Mouse (Mus musculus): ENCODE measurements around the gene Plbd1.

The Plbd1 gene

DNA sequence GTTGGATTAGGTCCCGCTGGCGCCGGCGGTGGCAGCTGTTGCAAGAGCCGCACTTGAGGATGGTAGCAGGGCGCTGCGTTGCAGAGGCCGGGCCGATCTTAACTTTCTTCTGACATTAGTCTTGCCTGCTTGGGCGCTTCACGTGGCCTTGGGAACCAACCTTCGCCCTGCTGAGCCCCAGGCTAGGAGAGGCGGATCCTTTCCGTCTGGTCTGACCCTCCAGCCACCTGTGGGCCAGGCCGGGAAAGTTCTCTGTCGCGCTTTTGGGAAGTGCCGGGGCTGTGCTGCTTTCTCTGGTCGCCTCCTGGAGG lies at the start of gene Plbd1:
Gene Plbd1 (minus strand): TSS at position 223 of the 311 bp plus-strand sequence.
- no peak for DNase-seq

DNA sequence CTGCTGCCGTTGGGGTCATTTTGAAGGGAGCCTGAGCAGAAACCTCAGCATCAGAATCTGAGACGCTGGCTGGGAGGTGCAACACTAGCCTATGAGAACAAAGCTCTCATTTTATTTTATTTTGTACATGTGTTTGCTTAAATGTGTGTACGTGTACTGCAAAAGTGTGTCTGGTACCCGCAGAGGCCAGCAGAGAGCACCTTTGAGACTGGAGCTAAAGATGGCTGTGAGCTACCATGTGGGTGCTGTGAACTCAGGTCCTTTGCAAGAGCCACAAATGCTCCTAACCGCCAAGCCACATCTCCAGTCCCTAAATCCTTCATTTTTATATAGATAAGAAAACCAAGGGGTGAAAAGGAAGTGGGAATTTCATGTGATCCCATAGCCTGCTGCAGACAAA lies 48.7 kb upstream of the Plbd1 start:
- DNase-seq = no peak

DNA sequence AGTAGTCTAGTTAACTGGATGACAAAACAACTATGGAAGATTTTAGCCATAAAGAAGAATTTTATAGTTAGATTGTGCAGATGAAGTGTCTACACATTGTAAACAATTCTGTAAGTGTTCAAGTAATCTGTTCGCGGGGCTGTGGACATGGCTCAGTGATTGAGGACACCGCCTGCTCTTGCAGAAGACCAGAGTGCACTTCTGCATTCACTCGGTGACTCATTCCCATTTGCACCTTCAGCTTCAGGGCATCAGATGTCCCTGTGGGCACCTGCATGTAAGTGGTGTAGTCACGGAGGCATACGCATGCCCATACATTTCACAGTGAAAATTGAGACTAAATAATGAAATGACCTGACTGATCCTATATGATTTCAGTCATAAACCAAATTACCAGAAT lies 46.9 kb upstream of the Plbd1 start:
- no peak for DNase-seq

DNA sequence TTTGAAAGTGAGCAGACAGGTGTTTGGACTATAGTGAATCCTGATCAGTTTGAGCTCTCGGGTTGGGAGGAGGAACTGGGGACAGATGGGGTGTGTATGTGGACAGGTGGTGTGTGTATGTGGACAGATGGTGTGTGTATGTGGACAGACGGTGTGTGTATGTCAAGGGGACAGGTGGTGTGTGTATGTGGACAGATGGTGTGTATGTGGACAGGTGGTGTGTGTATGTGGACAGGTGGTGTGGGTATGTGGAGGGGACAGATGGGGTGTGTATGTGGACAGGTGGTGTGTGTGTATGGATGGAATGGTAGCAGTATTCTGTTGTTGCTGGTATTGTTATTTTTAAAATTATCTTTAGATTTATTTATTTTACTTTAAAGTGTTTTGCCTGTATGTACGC lies 40.1 kb upstream of the Plbd1 start:
- no peak for DNase-seq

DNA sequence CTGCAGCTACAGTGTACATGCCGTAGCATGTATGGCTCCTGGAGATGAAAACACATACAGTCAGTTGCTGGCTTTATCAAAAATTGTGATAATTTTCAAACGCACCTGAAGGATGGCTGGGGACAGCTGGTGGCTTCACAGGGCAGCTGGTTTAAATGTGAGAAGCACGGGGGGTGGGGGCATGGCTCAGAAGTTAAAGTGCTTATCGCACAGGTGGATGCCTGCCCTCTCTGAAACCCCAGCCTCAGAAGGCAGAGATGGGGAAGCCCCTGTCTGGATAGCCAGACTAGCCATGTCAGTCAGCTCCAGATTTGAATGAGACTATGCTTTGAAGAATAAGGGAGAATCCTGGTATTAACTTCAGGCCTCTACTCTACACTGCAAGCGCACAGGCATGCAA lies 39.5 kb upstream of the Plbd1 start:
- DNase-seq = no peak

DNA sequence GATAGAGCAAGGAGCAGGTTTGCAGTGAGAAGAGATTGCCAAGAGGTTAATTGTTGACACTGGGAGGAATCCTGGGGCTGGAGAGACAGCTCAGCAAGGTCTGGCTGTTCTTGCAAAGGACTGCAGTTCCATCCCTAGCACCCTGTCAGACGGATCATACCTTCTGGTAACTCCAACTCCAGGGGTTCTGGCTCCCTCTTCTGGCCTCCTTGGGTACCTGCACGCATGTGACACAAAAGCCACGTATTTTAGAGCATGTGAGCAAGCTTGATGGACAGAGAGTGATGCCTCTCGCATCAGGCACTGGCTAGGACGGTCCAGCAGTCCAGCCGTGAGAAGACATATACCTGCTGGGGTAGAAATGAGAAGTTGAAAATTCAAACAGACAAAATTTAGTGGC lies 29.6 kb upstream of the Plbd1 start:
- no peak for DNase-seq

DNA sequence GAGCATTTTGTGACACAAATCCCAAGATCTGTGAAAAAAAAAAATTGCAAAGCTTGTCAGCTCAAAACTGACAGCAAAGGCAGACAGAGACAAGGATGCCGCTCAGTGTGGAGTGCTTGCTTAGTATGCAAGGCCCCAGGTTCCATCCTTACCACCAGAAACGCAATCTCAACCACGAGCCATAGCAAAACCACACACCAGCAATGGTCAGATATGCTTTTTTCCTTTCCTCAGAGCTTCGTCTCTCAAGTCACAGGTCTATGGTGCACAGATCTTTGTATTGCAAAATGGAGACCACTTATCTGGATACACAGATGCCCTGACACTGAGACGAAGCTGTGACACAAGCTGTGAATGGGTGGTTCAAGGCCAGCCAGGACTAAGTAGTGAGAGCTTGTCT lies 28.8 kb upstream of the Plbd1 start:
- DNase-seq = no peak

DNA sequence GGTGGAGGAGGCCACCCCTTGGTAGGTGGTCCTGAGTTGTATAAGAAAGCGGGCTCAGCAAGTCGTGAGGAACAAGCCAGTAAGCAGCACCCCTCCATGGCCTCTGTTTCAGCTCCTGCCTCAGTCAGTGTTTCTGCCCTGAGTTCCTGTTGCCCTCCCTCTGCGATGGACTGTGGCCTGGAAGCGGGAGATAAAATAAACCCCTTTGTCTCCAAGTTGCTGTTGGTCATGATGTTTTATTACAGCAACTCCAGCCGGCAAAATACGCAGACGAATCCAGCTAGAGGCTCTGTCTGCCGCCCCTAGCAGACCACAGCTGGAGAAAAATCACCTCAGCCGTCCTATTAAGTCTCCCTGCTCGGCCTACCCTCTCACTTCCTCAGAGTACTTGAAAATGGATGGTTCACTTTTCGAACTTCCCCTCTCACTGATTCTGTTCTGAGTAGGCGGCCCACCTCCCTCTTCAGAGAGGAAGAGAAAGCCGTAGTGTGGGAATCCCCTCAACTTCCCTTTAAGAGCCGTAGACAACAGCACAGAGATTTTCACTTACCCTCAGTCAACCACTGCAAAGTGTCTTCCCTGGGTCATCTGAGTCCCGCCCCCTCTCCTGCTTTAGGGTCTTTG lies 28.2 kb upstream of the Plbd1 start:
- no peak for DNase-seq

DNA sequence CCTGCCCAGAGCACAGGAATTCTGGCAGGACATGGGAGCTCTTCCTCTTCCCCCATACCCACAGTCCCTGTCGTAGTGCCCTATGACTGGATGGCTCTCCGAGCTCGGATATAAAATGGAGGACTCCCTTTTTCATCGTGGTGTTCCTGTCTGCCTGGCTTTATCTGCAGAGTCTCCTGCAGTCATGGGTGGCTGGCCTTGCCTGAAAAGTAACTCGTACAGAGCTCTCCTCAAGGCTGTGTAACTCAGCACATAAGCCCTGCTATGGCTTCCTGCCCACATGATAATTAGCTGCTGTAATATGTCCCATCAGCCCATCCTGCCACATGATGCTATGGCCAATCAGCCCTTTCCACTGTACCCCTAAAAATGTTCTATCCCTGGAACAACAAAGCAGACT lies 23.7 kb upstream of the Plbd1 start:
- no peak for DNase-seq

DNA sequence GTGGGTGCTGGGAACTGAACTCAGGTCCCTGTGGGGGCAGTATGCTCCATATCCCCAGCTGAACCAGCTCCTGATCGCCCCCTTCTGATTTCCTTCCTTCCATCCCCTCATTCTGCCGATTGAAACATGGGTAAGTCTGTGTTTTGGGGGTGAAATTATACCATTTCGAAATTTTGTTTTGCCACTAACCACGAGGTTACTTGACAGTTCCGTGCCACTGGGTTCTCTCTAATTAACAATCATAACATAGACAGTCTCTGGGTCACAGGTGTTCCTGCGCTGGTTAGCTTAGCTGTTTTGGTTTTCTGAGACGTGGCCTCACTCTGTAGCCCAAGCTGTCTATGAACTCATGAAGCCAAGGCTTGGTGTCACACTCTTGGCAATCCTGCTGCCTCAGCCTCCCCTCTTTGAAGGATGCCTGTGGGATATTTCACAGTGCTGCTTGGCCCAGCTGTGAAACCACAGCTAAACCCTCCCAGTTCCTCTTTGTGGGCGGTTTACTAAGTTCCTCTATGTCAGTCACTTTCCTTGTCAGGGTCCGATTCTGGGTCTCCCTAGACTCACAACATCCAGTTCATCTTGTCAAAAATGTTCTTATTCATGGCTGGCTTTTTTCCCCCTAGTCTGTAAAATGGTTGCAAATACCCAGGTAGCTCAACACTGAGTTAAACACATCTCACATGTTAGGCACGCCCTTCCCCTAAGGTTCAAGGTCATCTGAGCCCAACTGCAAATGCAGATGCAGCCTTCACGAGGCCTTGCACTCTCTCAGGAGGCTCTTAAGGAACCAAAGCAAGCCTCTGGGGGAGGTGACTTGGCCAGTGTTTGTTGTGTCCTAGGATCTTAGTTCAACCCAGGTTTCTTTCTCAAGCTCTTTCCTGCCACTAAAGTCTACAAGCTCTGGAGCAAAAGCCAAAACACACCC lies 21.9 kb upstream of the Plbd1 start:
- no peak for DNase-seq

DNA sequence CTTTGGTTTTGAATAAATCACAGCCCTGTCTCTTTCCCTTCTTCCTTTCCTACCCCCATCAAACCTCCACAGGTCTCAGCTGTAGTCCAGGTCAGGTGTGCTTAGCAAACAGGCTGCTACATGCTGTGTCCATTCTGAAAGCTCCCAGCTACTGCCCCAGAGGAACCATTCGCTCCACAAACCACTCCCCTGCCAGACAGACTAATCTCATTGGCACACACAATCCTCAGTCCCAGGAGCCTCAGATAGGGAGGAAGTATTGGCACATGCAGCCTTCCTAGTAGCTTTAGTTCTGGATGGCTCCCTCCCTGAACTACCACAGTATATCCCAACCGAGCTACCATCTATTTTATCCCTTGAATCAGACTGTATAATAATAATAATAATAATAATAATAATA lies 17.7 kb upstream of the Plbd1 start:
- no peak for DNase-seq

DNA sequence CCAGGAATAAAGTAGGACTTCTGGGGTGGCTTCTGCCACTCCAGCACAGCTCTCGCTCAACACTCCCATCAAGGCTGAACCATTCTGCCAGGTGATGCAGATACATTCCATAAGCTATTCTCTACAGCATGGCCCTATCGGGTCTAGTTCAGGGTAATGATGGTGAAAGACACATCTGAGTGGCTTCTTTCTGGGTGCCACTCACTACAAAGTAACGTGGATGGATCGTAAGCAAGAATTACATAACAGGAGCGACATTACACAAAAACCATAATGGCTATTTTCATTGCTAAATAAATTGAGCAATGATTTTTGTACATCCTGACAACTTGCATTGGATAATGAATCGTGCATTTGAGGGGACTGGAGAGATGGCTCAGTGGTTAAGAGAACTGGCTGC lies 13.2 kb upstream of the Plbd1 start:
- DNase-seq = no peak

DNA sequence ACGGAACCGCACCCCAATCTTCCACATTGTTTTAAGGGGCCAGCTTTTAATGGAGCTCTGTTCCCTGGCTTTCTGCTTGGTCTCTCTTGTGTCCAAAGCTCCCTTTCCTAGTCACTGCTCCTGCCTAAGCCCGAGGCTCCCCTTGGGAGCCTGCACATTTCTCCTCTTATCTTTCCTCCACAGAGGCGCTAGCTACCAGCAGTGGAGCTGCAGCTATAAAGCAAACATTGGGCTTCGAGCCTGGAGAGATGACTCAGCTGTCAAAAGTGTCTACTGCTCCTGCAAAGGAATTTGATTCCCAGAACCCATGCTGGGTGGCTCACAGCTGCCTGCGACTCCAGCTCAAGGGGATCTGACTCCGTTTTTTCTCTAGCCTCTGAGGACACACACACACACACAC lies 10.7 kb upstream of the Plbd1 start:
- no peak for DNase-seq

DNA sequence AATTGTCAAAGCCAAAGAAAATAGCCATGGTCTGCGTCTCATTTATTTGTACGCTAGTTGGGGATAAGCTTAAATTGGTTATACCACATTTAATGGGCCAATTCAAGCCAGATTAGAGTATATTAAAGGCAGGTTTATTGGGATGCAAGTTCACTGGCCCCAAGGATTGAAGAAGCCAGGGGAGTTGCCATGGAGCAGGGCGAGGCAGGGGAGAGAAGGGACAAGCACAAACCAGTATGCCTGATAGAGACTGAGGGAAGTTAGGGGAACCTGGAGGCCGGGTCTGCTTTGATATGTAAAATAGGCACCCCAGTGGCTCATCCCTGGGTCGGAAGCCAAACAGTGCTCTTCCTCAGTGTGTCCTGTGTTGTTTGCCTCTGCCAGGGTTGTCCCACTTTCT lies 7.5 kb upstream of the Plbd1 start:
- DNase-seq = no peak

DNA sequence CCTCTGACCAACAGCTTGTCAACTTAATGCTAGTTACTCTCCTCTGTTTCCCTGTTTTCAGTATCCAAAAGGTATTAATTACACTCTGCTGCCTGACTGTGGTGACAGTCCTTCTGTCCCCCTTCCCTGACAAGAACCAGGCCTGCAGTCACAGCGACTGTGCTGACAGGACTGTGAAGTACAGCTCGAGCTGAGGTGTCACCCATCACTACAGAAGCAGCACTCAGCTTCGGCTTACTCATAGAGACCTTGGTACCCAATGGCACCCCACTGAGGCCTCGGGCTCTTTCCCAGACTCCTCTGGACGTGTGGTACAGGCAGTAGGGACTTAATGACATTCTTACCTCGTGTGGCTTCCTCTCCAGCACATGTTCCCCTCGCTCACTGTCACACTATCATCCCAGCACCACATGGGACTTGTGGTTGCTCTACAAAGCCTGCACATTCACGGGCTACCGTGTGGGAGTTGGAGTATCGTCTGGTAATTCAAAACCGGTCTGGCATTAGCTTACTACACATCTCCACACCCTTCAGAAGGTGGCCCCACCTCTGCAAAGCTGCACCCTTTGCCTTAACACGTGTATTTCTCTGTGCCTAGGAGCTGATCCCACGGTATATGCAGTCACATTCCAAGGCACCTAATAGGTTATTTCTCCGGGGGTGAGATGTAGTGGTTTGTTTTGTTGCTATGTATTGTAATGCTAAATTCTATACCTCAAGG lies 6.7 kb upstream of the Plbd1 start:
- DNase-seq = no peak

DNA sequence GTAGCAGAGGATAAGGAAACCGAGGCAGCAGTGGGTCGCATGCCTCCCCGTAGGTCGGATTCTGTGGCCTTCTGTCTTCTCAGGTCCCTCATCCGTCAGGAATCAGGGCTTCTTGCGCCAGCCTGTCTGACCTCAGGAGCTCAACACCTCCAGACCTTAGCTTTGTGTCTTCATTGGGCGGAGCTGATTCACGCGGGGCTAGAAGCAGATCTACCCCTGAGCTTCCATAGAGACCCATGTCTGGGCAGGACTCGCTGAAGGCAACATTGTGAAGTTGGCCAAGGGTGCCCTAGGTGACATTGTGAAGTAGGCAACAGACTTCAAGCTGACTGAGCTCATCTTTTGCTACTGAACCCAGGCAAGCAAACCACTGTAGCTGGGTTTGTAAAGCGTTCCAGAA lies 335 bp upstream of the Plbd1 start:
- no peak for DNase-seq

DNA sequence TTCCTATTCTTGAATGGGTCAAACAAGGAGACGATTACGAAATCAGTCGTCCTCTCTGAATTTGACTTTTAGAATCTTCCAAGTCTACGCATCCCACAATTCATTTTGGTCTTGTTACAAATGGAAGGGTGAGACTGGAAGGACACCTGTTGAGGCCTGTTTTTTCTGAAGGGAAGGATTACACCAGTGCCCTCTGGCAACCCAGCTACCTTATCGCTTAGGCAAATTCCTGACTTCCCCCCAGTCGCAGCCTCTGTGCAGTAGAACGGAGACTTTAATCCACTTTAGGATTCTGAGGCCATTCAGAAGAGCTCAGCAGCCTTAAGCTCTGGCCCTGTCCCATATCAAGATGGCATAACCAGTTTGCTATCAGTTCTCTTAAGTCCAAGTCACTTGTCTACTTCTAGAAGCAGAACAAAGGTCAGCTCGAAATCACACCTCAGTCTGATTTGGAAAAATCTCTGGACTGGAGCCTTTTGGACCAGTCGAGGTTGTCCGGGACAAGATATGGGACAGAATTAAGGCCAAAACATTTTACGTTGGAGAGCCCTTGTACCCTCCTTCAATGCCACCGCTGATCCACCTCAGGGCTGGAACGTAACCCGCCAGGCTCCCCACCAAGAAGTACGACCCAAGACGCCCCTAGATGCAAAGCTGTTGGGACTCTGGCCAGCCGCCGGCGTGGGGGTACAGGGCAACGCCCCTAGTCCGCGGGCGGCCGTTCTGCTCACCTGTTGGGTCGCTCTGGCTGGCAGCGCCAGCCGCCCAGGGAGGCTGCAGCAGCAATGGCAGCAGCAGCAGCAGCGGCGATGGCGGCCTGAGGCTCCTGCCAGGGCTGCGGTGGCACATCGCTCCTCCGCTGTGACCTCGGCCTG lies 660 bp downstream of the Plbd1 start:
- no peak for DNase-seq

DNA sequence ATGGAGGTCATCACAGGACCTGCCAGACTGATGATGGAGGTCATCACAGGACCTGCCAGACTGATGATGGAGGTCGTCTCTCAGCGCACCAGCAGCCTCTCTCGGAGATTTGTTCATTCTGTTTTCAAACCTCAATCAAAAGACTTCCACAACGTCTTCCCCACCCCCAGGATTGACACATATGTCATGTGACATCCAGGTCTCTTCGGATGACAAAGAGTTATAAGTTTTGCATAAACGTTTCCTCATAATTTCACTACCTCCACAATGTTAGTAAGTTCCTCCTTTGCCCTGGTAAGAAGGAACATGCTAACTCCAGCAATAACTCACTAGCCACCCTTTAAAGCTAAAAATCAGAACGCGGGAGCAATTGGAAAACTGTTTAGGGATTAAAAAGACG lies 2.5 kb downstream of the Plbd1 start:
- DNase-seq = no peak

DNA sequence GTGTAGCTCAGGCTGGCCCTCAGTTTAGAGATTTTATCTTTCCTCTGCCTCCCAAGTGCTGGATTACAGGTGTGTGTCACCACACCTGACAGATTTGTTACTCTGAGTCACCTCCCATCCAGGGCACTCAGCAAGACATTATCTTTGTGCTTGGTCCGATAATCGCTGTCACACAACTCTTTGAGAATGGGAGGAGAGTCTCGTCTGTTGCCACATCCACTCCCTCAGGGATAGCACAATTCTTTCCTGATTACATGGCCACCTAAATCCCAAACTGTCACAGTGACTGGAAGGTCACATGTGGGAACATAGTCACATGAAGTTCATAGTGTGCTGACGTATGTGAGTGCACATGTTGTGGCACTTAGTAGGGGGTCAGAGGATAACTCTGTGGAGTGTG lies 3.4 kb downstream of the Plbd1 start:
- DNase-seq = no peak

DNA sequence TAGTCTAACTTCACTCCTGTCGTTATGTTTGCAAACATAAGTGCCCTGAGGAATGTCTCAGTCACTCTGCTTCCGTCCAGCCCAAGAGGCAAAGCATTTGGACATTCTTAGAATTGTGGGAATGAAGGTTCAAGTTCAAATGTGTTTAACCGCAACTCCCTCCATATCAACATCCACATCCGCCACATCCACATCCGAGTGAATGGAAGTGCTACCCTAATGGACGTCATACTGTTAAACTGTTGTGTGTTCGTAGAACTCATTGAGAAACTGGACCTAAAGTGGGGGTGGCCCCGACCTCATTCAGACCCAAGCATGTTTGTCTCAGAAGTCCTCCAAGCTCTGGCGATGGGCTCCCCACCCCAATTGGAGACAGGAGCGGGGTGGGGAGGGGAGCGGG lies 5.9 kb downstream of the Plbd1 start:
- no peak for DNase-seq

DNA sequence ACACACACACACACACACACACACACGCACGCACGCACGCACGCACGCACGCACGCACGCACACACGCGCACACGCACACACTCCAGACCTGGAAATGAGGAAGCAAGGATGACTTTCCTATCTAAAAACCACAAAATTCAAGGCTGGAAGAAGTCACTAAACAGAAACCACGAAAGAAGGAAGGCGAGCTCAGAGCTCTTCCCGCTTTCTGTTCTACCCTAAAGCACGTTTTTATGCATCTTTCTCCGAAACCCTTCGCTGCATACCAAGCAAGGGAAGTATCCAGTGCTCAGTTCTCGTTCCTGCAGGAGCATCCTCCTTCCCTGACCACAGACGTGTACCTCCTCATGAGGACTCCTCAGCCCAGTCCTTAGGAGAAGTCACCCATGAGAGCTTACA lies 7.3 kb downstream of the Plbd1 start:
- no peak for DNase-seq

DNA sequence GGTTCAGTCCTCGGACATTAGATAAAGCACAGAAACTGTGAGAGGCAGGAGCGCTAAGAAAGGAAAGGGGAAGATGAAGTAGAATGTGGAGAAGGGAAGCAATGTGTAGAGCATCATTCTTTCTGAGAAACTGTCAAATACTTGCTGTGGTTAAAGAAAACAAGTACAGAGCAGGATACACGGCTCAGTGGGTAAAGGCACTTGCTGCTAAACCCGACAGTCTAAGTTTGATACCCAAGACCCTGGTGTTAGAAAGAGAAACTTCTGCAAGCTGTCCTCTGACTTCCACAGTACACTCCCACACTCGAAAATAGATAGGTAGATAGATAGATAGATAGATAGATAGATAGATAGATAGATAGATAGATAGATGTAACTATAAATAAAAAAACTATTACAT lies 8.4 kb downstream of the Plbd1 start:
- DNase-seq = no peak

DNA sequence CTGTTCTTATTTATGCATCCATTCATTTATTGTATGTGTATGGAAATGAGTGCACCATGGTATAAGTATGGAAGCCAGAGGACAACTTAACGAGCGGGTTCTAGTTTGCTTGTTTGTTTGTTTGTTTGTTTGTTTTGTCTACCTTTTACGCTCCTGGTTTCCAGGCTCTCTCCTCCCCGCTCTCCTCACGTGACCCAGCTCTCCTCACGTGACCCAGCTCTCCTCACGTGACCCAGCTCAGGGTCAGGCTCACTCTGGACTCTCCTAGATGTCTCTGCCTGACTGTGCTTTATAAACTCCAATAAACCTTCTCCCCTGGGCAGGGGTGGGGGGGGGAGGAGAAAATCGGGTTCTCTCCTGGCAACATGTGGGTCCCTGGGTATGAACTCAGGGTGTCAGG lies 11.1 kb downstream of the Plbd1 start:
- no peak for DNase-seq
